Mouse (Mus musculus): ENCODE results near the gene 1600015I10Rik. TPM values are rescaled to one million over a fixed set of nuclear protein-coding genes. Genes with fewer than 3 reads are reported as not detected.
"Not testable (repeated sequence)": the region's sequence is repeated elsewhere in the genome, so short reads cannot be mapped to it uniquely, and the experiment has no call there.

1600015I10Rik gene
- total and polyA plus RNA-seq, 3 experiments = not detected

DNA sequence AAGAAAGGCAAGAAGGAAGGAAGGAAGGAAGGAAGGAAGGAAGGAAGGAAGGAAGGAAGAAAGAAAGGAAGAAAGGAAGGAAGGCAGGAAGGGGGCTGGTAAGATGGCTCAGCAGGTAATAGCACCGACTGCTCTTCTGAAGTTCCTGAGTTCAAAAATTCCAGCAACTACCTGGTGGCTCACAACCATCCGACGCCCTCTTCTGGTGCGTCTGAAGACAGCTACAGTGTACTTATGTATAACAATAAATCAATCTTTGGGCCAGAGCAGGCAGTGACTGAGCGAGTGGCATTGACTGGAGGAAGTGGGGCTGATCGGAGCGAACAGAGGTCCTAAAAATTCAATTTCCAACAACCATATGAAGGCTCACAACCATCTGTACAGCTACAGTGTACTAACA lies 29.5 kb downstream of the 1600015I10Rik start:
- DNase-seq (ENCODE audit: low read depth, low spot score); H3K27me3 ChIP-seq (ENCODE audit: control insufficient read depth in 1 of 2, insufficient read depth in 2 of 2, low read length in 2 of 2); H3K36me3 ChIP-seq (ENCODE audit: control insufficient read depth in 1 of 2, insufficient read depth in 2 of 2, low read length in 2 of 2); H3K79me2 ChIP-seq (ENCODE audit: control insufficient read depth, insufficient read depth, low read length, poor library complexity); H3K4me3 ChIP-seq (ENCODE audit: control insufficient read depth in 1 of 2, insufficient read depth in 1 of 2, low read depth in 2 of 2, low read length in 2 of 2); H3K9me3 ChIP-seq (replicated peaks; ENCODE audit: insufficient read depth, low read length); H3K27ac ChIP-seq (ENCODE audit: control insufficient read depth, low read depth, low read length); H3K9ac ChIP-seq (ENCODE audit: control insufficient read depth, low read depth, low read length, poor library complexity, severe bottlenecking); H3K4me1 ChIP-seq (ENCODE audit: control insufficient read depth in 1 of 2, insufficient read depth in 2 of 2, low read length in 2 of 2): not testable (repeated sequence)
- peak; percentile 8; the same call in 1 of the 2 replicates for TF ChIP-seq SMC3 (IDR thresholded peaks at IDR 0.05; ENCODE audit: low read depth, low read length)
- peak in 1 of 3 experiments; percentile 9; a peak in 1 of 6 replicates for TF ChIP-seq CTCF (IDR thresholded peaks at IDR 0.05 in 2 of 3, conservative IDR thresholded peaks at IDR 0.05 in 1 of 3; ENCODE audit: control insufficient read depth in 1 of 3, insufficient read depth in 1 of 3, low read depth in 2 of 3, low read length in 3 of 3, poor library complexity in 1 of 3, severe bottlenecking in 1 of 3)

DNA sequence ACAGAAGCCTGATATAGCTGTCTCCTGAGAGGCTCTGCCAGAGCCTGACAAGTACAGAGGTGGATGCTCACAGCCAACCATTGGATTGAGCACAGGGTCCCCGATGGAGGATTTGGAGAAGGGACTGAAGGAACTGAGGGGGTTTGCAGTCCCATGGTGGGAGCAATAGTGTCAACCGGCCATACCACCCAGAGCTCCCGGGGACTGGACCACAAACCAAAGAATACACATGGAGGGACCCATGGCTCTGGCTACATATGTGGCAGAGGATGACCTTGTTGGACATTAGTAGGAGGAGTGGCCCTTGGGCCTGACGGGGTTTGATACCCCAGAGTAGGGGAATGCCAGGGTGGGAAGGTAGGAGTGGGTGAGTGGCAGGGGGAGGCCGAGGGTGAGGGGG lies 37.0 kb downstream of the 1600015I10Rik start:
- not testable (repeated sequence) for H3K9me3 ChIP-seq (replicated peaks; ENCODE audit: insufficient read depth, low read length); H3K4me1 ChIP-seq (ENCODE audit: control insufficient read depth in 1 of 2, insufficient read depth in 2 of 2, low read length in 2 of 2); H3K36me3 ChIP-seq (ENCODE audit: control insufficient read depth in 1 of 2, insufficient read depth in 2 of 2, low read length in 2 of 2); DNase-seq (ENCODE audit: low read depth, low spot score); H3K9ac ChIP-seq (ENCODE audit: control insufficient read depth, low read depth, low read length, poor library complexity, severe bottlenecking); H3K79me2 ChIP-seq (ENCODE audit: control insufficient read depth, insufficient read depth, low read length, poor library complexity); H3K27ac ChIP-seq (ENCODE audit: control insufficient read depth, low read depth, low read length); H3K27me3 ChIP-seq (ENCODE audit: control insufficient read depth in 1 of 2, insufficient read depth in 2 of 2, low read length in 2 of 2); H3K4me3 ChIP-seq (ENCODE audit: control insufficient read depth in 1 of 2, insufficient read depth in 1 of 2, low read depth in 2 of 2, low read length in 2 of 2)

DNA sequence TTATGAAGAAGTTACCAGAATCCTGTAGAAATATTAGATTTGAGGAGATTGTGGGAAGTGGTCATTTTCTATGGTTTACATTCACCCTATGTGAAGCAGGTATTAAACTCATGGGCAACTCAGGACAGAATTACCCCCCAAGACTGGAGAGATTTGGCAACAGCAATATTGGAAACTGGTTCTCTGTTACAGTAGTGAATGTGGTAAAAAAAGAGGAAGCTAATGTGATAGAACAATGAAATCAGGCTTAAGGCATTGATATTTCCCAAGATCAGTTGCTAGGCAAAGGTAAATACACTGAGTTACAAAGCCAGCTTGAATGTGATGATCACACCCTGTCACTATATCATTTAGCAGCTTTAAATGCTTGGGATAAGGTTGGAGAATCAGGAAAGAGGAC lies 38.2 kb downstream of the 1600015I10Rik start:
- Histone ChIP-seq H3K9me3 (replicated peaks; ENCODE audit: insufficient read depth, low read length) (no peaks in the 10 kb centered on the region), H3K27me3 (ENCODE audit: control insufficient read depth in 1 of 2, insufficient read depth in 2 of 2, low read length in 2 of 2) (no peaks in the 10 kb centered on the region), H3K27ac (ENCODE audit: control insufficient read depth, low read depth, low read length) (no peak overlapping the region), H3K4me1 (ENCODE audit: control insufficient read depth in 1 of 2, insufficient read depth in 2 of 2, low read length in 2 of 2) (no peaks in the 10 kb centered on the region), H3K4me3 (ENCODE audit: control insufficient read depth in 1 of 2, insufficient read depth in 1 of 2, low read depth in 2 of 2, low read length in 2 of 2) (no peak overlapping the region), H3K9ac (ENCODE audit: control insufficient read depth, low read depth, low read length, poor library complexity, severe bottlenecking) (no peak overlapping the region), H3K79me2 (ENCODE audit: control insufficient read depth, insufficient read depth, low read length, poor library complexity) (no peaks in the 10 kb centered on the region), H3K36me3 (ENCODE audit: control insufficient read depth in 1 of 2, insufficient read depth in 2 of 2, low read length in 2 of 2) (no peaks in the 10 kb centered on the region)
- no peak for TF ChIP-seq SIN3A (IDR thresholded peaks at IDR 0.05; ENCODE audit: low read length)
- no peak for TF ChIP-seq UBTF (IDR thresholded peaks at IDR 0.05; ENCODE audit: borderline replicate concordance, insufficient read depth, low read depth, low read length)
- no peak for TF ChIP-seq TAL1 (IDR thresholded peaks at IDR 0.05; ENCODE audit: low read length)
- no peak for TF ChIP-seq MXI1 (IDR thresholded peaks at IDR 0.05; ENCODE audit: low read depth, low read length)
- TF ChIP-seq TCF12 (IDR thresholded peaks at IDR 0.05; ENCODE audit: low read depth, low read length) = no peak
- TF ChIP-seq CTCF (IDR thresholded peaks at IDR 0.05 in 2 of 3, conservative IDR thresholded peaks at IDR 0.05 in 1 of 3; ENCODE audit: control insufficient read depth in 1 of 3, insufficient read depth in 1 of 3, low read depth in 2 of 3, low read length in 3 of 3, poor library complexity in 1 of 3, severe bottlenecking in 1 of 3) = no peak
- no peak for TF ChIP-seq MAX (IDR thresholded peaks at IDR 0.05; ENCODE audit: low read length)
- TF ChIP-seq CHD2 (IDR thresholded peaks at IDR 0.05; ENCODE audit: low read length) = no peak
- no peak for TF ChIP-seq MYC (IDR thresholded peaks at IDR 0.05; ENCODE audit: low read depth, low read length)
- TF ChIP-seq TBP (IDR thresholded peaks at IDR 0.05; ENCODE audit: low read depth, low read length) = no peak
- TF ChIP-seq POLR2AphosphoS2 (IDR thresholded peaks at IDR 0.05; ENCODE audit: low read length) = no peak
- TF ChIP-seq NELFE (IDR thresholded peaks at IDR 0.05; ENCODE audit: low read depth, low read length) = no peak
- TF ChIP-seq USF1 (IDR thresholded peaks at IDR 0.05; ENCODE audit: low read depth, low read length) = no peak
- no peak for TF ChIP-seq MAFK (IDR thresholded peaks at IDR 0.05; ENCODE audit: borderline replicate concordance, low read depth, low read length)
- TF ChIP-seq MEF2A (IDR thresholded peaks at IDR 0.05; ENCODE audit: extremely low read depth, insufficient replicate concordance, low read depth, low read length, poor library complexity, severe bottlenecking) = no peak
- TF ChIP-seq ZMIZ1 (IDR thresholded peaks at IDR 0.05; ENCODE audit: low read depth, low read length) = no peak
- no peak for TF ChIP-seq CHD1 (IDR thresholded peaks at IDR 0.05; ENCODE audit: low read depth, low read length)
- DNase-seq (ENCODE audit: low read depth, low spot score) = no peak
